Mouse (Mus musculus) midbrain, embryonic 16.5 days (tissue): Measurements from ENCODE around the gene Gm28308. TPM values are rescaled to one million over a fixed set of nuclear protein-coding genes. Genes with fewer than 3 reads are reported as not detected.

Source experiments
- ATAC-seq: fragments of 200-750 bp; cut with Nextera tagmentation; 2 replicates; pipeline ENCODE4 v1.8.0; 2017; ENCODE audit warnings: moderate TSS enrichment
- H3K27ac ChIP-seq: fragments of 300-500 bp; sonication (generic); 2 replicates; pipeline ENCODE4 v1.5.1; 2014; ENCODE audit warnings: mild to moderate bottlenecking, low read length, mixed read lengths
- H3K27me3 ChIP-seq: fragments of 300-500 bp; sonication (generic); 2 replicates; pipeline ENCODE4 v1.6.1; 2014; ENCODE audit warnings: low read depth, low read length, mixed read lengths; ENCODE audit not compliant: control insufficient read depth, insufficient read depth
- H3K36me3 ChIP-seq: fragments of 300-500 bp; sonication (generic); 2 replicates; pipeline ENCODE4 v1.6.1; 2014; ENCODE audit warnings: mild to moderate bottlenecking, low read length, moderate library complexity, mixed read lengths; ENCODE audit not compliant: control insufficient read depth, insufficient read depth
- H3K4me1 ChIP-seq: fragments of 300-500 bp; sonication (generic); 2 replicates; pipeline ENCODE4 v1.6.1; 2014; ENCODE audit warnings: mild to moderate bottlenecking, low read length, mixed read lengths; ENCODE audit not compliant: control insufficient read depth, insufficient read depth
- H3K4me2 ChIP-seq: fragments of 300-500 bp; sonication (generic); 2 replicates; pipeline ENCODE4 v1.6.1; 2014; ENCODE audit warnings: mild to moderate bottlenecking, low read length, mixed read lengths
- H3K4me3 ChIP-seq: fragments of 300-500 bp; sonication (generic); 2 replicates; pipeline ENCODE4 v1.5.1; 2014; ENCODE audit warnings: low read depth, mild to moderate bottlenecking, low read length, moderate library complexity, mixed read lengths
- H3K9ac ChIP-seq: fragments of 300-500 bp; sonication (generic); 2 replicates; pipeline ENCODE4 v1.6.1; 2014; ENCODE audit warnings: low read depth, low read length, mixed read lengths
- H3K9me3 ChIP-seq: fragments of 300-500 bp; sonication (generic); replicated peaks from 2 replicates; pipeline ENCODE4 v1.6.1; 2014; ENCODE audit warnings: mild to moderate bottlenecking, low read length, mixed read lengths; ENCODE audit not compliant: control insufficient read depth, poor library complexity, severe bottlenecking
- WGBS: fragments of 180-500 bp; shearing (Covaris S2); extraction: QIAGEN DNeasy Blood & Tissue Kit; methylation state at CpG from one replicate; pipeline ENCODE4 v1.1.7; 2014; 5-methylcytosine and 5-hydroxymethylcytosine counted together
- polyA plus RNA-seq: library from polyadenylated mRNA; unstranded; fragments of >200 nt; fragmentation: Nextera tagmentation; extraction: Ambion mirVana; gene quantifications from 2 replicates; pipeline ENCODE4 v1.2.1, GENCODE M21; 2015

Gm28308 gene
- polyA plus RNA-seq, 1 experiment from 2014 or later: not detected

DNA sequence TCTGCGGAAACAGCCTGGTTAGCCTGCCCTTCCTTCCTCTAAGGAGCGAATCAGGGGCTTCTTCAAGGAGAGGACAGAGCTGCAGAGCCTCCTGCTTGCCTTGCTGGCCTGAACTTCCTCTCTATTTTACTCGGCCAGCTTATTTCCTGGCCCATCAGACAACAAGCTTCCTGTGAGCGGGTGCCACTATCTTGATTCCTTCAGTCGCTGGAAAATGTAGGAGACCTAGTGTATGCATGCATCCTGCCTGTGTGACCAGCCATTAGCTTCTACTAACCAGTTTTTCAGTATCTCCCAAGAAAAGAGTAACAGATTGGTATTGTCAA, 42.3 kb downstream of the Gm28308 start:
- no peaks in the 10 kb centered on the region for H3K9me3 ChIP-seq
- no peaks in the 10 kb centered on the region for H3K36me3 ChIP-seq
- ATAC-seq: no peak
- H3K4me1 ChIP-seq: peaks cover 5% of the 10 kb centered on the region
- H3K4me3 ChIP-seq: no peak overlapping the region
- no peak overlapping the region for H3K4me2 ChIP-seq
- 6% methylated on average over 5 of the region's 5 CpGs for WGBS
- H3K27me3 ChIP-seq: peaks cover 71% of the 10 kb centered on the region
- no peak overlapping the region for H3K27ac ChIP-seq
- no peak overlapping the region for H3K9ac ChIP-seq

DNA sequence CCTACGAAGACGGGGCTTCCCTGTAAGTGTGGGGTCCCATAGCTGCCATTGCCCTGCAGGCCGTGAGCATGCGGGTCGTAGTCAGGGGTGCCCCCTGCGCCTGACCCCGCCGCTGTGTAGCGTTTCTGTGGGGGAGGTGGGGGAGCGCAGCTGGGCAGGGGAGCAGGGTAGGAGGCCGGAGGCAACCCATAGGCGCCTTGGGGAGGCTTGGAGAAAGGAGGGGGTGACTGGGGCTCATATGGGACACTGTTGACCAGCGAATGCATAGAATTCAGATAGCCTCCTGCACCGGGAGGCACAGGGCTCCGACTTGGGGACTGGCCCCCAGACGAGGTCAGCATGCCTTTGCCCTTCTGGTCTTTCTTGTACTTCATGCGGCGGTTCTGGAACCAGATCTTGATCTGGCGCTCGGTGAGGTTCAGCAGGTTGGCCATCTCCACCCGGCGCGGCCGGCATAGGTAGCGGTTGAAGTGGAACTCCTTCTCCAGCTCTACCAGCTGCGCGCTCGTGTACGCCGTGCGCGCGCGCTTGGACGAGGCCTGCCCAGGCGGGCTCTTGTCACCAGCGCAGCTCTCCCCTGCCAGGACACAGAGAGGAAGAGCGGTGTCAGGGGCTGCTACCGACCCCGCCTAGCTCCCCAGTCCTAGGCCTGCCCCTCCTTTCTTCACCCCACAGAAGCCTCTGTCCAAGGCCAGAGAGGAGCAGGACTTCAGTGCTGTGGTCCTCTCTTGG, 42.8 kb downstream of the Gm28308 start:
- under 1% methylated on average over 40 of the region's 40 CpGs for WGBS
- no peak overlapping the region for H3K4me3 ChIP-seq
- H3K4me1 ChIP-seq: peaks cover 3% of the 10 kb centered on the region; the same call in 1 of the 2 replicates
- H3K27me3 ChIP-seq: peaks cover 74% of the 10 kb centered on the region
- no peak for ATAC-seq
- no peak overlapping the region for H3K9ac ChIP-seq
- H3K9me3 ChIP-seq: no peaks in the 10 kb centered on the region
- H3K27ac ChIP-seq: no peak overlapping the region
- no peaks in the 10 kb centered on the region for H3K36me3 ChIP-seq
- H3K4me2 ChIP-seq: no peak overlapping the region

DNA sequence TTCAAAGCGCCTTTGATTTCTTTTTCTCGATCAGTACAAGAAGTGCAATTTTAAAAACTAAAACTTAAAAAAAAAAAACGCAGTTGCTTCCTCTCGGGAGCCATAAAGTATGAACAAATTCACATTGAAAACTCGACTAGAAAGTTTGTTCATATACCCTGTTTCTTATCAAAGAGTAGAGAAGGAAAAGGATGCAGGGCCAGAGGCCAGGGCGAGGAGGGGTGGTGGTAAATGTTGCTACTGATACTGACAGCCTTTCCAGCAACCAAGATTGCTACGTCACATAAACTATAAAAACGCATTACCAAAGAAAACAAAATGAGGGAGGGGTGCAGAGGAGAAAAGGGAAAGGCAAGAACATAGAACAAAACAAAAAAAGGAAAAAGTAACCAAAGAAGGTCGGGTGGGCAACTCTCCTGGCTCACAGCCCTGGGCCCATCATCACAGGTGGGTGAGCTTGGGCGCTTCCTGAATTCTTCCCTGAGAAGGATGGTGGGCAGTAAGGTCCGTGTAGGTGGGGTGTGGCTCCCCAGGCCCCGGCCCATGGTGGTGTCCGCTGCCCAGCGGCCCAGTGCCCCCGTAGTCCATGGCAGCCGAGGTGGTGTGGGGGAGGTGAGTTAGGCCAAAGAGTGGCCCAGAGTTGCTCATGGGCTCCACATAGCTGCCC, 43.5 kb downstream of the Gm28308 start:
- H3K9me3 ChIP-seq: no peaks in the 10 kb centered on the region
- WGBS: 5% methylated on average over 16 of the region's 16 CpGs
- ATAC-seq: no peak
- no peak overlapping the region for H3K27ac ChIP-seq
- no peak overlapping the region for H3K9ac ChIP-seq
- H3K4me1 ChIP-seq: peaks cover 3% of the 10 kb centered on the region; the same call in 1 of the 2 replicates
- no peak overlapping the region for H3K4me2 ChIP-seq
- peaks cover 71% of the 10 kb centered on the region for H3K27me3 ChIP-seq
- H3K36me3 ChIP-seq: no peaks in the 10 kb centered on the region
- no peak overlapping the region for H3K4me3 ChIP-seq

GRCm38 (mm10) chr6:52168191-52169055, 44.7 kb downstream of the Gm28308 start:
- H3K9ac ChIP-seq: no peak overlapping the region
- peaks cover 3% of the 10 kb centered on the region; the same call in 1 of the 2 replicates for H3K4me1 ChIP-seq
- no peak overlapping the region for H3K4me2 ChIP-seq
- H3K9me3 ChIP-seq: no peaks in the 10 kb centered on the region
- H3K27ac ChIP-seq: no peak overlapping the region
- no peak overlapping the region for H3K4me3 ChIP-seq
- no peak for ATAC-seq
- under 1% methylated on average over 42 of the region's 42 CpGs for WGBS
- H3K36me3 ChIP-seq: no peaks in the 10 kb centered on the region
- peaks cover 74% of the 10 kb centered on the region for H3K27me3 ChIP-seq

DNA sequence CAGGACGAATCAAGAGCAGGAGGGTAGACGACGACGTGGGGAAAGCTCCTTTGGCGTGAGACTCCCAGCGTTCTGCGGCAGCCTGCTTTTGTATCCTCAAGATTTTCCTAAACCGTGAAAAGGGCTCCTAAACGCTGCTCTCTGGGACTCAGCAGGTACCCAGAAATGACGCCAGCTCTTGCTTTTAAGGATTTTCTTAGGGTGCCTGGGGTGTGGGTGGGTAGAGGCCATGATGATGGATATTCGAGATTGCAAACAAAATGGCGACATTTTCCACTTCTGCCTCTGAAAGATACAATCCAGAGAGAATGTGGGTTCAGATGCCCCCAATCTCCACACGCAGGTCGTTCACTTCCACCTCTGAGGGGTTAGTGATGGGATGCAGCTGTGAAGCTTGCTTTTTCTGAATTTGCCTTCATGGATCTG, 45.4 kb downstream of the Gm28308 start:
- ATAC-seq: no peak
- under 1% methylated on average over 14 of the region's 14 CpGs for WGBS
- H3K9ac ChIP-seq: no peak overlapping the region
- H3K36me3 ChIP-seq: no peaks in the 10 kb centered on the region
- H3K27ac ChIP-seq: no peak overlapping the region
- peaks cover 3% of the 10 kb centered on the region; the same call in 1 of the 2 replicates for H3K4me1 ChIP-seq
- H3K27me3 ChIP-seq: peaks cover 74% of the 10 kb centered on the region
- H3K4me3 ChIP-seq: no peak overlapping the region
- H3K4me2 ChIP-seq: no peak overlapping the region
- H3K9me3 ChIP-seq: no peaks in the 10 kb centered on the region

GRCm38 (mm10) chr6:52167176-52167575, 46.0 kb downstream of the Gm28308 start:
- no peaks in the 10 kb centered on the region for H3K4me1 ChIP-seq
- H3K36me3 ChIP-seq: no peaks in the 10 kb centered on the region
- no peak overlapping the region for H3K4me2 ChIP-seq
- H3K27me3 ChIP-seq: peaks cover 71% of the 10 kb centered on the region
- WGBS: 5% methylated on average over 1 of the region's 1 CpGs
- ATAC-seq: no peak
- no peaks in the 10 kb centered on the region for H3K9me3 ChIP-seq
- H3K27ac ChIP-seq: no peak overlapping the region
- no peak overlapping the region for H3K4me3 ChIP-seq
- no peak overlapping the region for H3K9ac ChIP-seq

DNA sequence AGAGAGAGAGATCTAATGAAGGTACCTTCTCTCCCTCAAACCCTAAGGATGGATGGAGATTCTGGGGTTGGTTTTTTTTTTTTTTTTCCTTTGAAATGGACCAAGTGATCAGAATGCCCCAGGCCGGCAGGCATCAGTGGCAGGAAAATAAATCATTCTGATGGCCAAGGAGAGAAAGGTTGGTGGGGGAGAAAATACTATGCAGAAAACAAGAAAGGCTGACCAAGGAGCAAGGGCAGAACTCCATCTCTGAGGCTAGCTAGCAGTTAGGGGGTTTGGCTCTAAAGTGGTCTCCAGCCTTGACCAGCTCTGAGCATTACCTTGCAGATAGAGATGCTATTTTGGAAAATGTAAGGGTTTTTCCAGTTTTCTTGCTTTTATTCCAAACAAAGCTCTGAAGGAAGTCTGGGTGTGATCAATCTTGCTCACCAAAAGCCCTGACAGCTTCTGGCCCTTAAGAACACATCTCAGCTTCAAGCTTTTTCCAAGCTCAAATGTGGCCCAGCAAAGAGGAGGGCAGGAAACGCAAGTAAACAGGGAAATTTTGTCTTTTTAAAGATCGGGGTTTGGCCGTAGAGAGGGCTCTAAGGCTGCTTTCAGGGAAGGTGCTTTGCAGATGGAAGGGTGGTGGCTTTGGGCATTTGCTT, 46.6 kb downstream of the Gm28308 start:
- Histone ChIP-seq H3K9ac (no peak overlapping the region), H3K27me3 (peaks cover 71% of the 10 kb centered on the region), H3K36me3 (no peaks in the 10 kb centered on the region), H3K4me2 (no peak overlapping the region), H3K4me3 (no peak overlapping the region), H3K27ac (no peak overlapping the region), H3K9me3 (no peaks in the 10 kb centered on the region), H3K4me1 (no peaks in the 10 kb centered on the region)
- WGBS: 5% methylated on average over 4 of the region's 4 CpGs
- no peak for ATAC-seq

- H3K27ac ChIP-seq: no peak overlapping the region
Measured at GRCm38 (mm10) chr6:52165441-52166370, 47.4 kb downstream of the Gm28308 start.

More at GRCm38 (mm10) chr6:52165441-52166370, 47.4 kb downstream of the Gm28308 start:
- no peaks in the 10 kb centered on the region for H3K36me3 ChIP-seq
- H3K4me1 ChIP-seq: no peaks in the 10 kb centered on the region
- peaks cover 69% of the 10 kb centered on the region for H3K27me3 ChIP-seq
- no peak overlapping the region for H3K4me3 ChIP-seq
- no peaks in the 10 kb centered on the region for H3K9me3 ChIP-seq
- ATAC-seq: no peak
- H3K9ac ChIP-seq: no peak overlapping the region
- no peak overlapping the region for H3K4me2 ChIP-seq
- WGBS: under 1% methylated on average over 28 of the region's 28 CpGs
